ENCODE assay signal across 9 mouse cellular contexts in the genomic region with DNA sequence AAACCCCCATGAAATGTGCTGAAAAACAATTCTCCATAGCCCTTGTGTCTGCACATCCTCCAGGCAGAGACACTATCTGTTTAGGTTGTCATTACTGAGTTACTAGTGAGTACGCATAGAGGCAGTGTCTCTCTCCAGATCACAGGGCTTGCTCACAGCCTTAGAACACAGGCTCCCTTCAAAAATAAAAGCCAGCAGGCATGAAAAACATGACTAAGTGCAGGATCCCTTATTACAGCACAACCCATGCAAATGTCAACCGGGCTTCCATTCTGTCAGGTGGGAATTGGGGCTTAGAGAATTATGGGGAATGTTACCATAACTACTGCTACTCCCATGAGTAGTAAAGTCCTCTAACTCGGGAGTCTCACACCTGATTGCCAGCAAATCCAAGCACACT.
"Had no signal": no experiment of that assay in that cellular context is flagged by ENCODE, and none has a peak within 500 bp of the region (broad histone marks: within the 10 kb centered on the region; RNA-seq: fewer than 3 reads in every experiment).

No protein-coding gene starts in this region.

- H3K4me3 ChIP-seq: midbrain, embryonic 12.5 days; neural tube, embryonic 13.5 days had no signal

- ATAC-seq: midbrain, embryonic 16.5 days had no signal

- H3K27me3 ChIP-seq: midbrain, embryonic 12.5 days; neural tube, embryonic 13.5 days had no signal

- DNase-seq: left cerebral cortex, postnatal 4 days; lung, adult 18-20 months; right cerebral cortex, adult 18-20 months; right cerebral cortex, postnatal 25 days; thymus, postnatal 36 days had no signal

- H3K9ac ChIP-seq: liver, embryonic 14.5 days; midbrain, embryonic 12.5 days; neural tube, embryonic 13.5 days had no signal

- H3K27ac ChIP-seq: liver, embryonic 14.5 days; midbrain, embryonic 12.5 days; neural tube, embryonic 13.5 days had no signal

- H3K9me3 ChIP-seq: midbrain, embryonic 12.5 days; neural tube, embryonic 13.5 days had no signal

- H3K36me3 ChIP-seq: midbrain, embryonic 12.5 days; neural tube, embryonic 13.5 days had no signal

- H3K4me2 ChIP-seq: midbrain, embryonic 12.5 days; neural tube, embryonic 13.5 days had no signal
